Mouse (Mus musculus): ENCODE measurements around the gene Gm10273.
"Not testable (repeated sequence)": the region's sequence is repeated elsewhere in the genome, so short reads cannot be mapped to it uniquely, and the experiment has no call there.

Gene Gm10273

GRCm38 (mm10) chr10:59395461-59395860 is at the start of gene Gm10273:
Gene Gm10273, plus strand, starts transcription at chr10:59395632.
- in situ Hi-C loops (cut with MboI, MseI): not testable (repeated sequence)

DNA sequence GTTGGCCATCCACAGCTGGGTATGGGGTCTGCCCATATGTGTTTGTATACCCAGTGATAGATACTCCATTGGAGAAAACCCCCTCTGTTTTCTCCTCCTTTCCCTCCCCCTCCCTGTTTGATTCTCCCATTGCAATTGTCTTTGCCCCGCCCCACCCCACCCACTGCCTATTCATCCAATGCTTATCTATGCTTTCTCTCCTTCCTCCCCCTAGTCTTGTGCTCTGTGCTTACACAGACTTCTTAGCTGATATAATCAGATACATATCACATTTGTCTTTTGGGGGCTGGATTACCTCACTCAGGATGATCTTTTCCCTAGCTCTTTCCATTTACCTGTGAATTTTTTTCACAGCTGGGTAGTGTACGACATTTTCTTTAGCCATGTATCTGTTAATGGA is 48.9 kb upstream of the Gm10273 start:
- in situ Hi-C loops (cut with MboI, MseI): no loop called here

GRCm38 (mm10) chr10:59348200-59348599 is 47.2 kb upstream of the Gm10273 start:
- in situ Hi-C loops (cut with MboI, MseI): no loop called here

GRCm38 (mm10) chr10:59349536-59349935 is 45.9 kb upstream of the Gm10273 start:
- in situ Hi-C loops (cut with MboI, MseI): no loop called here

DNA sequence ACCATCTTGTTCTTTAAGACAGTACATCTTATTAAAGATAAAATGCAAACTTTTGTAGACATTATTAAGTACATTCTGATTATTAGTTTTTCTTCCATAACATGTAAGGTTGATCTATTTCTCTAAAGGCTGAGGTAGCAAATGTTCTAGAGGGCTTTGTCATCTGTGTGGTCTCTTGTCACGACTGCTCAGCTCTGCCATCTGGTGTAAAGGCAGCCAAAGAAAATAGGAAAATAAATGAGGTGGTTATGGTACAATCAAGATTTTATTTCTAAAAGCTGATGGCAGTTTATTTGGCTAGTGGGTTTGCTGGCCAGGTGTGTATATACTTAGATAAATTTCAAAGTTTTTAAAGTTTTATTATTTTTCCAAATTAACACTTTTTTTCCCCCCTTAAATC is 42.4 kb upstream of the Gm10273 start:
- in situ Hi-C loops (cut with MboI, MseI): loop anchor here (10.0 kb wide), 1 partner anchor 898 kb away; no protein-coding TSS in a partner anchor

DNA sequence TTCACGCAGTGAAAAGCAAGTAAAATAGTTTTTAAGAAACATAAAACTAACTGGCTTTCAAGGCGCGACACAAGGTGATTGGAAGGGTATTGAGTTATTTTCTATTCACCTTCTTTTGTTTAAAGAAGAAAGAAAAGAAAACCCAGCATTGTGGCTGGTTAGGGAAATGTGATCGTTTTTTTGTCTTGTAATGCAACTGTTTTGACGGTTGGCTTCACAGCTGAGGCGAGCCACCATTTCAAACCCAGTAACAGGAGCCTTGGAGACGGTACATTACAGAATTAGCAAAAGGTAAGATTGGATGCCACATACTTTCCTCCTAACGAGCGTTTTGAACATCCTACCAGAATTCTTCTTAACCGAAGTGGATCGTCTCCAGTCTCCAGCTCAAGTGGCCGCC is 41.3 kb upstream of the Gm10273 start:
- in situ Hi-C loops (cut with MboI, MseI): loop anchor here (10.0 kb wide), 1 partner anchor 899 kb away; no protein-coding TSS in a partner anchor

DNA sequence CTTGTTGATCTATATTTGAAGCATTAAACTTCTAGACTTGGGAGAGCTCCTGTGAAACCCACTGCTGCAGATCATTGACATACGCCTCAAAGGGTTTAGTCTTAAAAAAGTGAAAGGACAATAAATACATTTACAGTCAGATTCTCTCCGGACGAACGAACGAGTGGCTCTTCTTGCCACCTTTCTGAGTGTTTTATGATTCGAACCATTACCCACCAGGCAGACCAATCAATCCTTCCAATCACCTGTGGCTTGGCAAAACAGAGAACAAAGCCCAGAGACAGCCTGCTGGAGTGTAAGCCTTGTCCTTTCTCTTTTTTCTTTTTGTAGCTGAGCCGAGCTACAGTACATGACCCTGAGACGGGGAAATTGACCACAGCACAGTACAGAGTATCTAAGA is 40.4 kb upstream of the Gm10273 start:
- in situ Hi-C loops (cut with MboI, MseI): loop anchor here (10.0 kb wide), 1 partner anchor 900 kb away; no protein-coding TSS in a partner anchor

DNA sequence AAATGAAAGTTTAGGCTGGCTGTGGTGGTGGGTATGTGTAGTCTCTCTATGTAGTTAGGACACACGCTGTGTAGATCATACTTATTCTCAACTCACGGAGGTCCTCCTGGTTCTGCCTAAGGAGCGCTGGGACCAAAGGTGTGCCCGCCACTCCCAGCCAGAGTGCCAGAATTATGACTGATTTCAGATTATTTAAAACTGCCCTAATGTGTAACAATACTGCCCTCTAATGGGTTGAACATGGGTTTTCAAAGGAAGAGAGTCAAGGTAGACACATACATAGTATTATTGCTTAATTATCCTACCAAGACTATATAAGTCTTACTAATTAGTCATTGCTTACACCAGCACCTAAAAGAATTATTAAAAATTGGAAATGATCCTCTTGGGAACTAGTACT is 36.7 kb upstream of the Gm10273 start:
- in situ Hi-C loops (cut with MboI, MseI): loop anchor here (10.0 kb wide), 1 partner anchor 904 kb away; no protein-coding TSS in a partner anchor

DNA sequence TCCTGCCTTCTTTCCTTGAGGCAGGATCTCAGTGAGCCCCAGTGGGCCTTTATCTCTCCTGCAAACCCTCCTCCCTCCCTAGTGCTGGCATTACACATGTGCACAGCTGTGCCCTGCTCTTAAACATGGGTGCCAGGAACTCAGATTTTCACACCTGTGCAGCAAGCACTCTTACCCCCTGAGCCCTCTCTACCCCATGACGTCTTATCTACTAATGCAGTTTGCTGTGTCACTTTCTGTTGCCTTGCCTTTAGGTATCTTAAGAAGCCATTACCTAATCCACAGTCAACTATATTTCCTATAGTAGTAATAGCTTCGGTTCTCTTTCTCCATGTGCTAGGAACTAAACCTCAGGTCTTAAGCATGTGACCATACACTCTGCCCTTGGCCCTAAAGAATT is 32.2 kb upstream of the Gm10273 start:
- in situ Hi-C loops (cut with MboI, MseI): no loop called here

DNA sequence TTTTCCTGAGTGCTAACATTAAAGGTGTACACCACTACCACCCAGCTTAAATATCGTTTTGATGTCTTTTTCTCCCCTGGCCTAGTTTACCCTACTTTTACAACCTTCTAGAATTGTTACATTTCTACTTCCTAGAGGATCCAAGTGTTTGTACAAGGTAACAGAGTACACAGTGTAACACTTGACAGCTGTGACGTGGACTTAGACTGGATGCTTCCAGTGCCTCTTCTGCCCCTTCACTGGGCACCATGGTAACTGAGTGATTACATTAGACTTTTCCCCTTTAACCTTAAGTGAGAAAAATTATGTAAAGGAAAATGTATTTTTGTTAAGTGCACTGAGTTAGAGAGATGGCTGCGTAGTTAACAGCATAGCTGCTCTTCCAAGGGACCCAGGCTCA is 30.9 kb upstream of the Gm10273 start:
- in situ Hi-C loops (cut with MboI, MseI): no loop called here

- in situ Hi-C loops (cut with MboI, MseI): no loop called here
Measured at GRCm38 (mm10) chr10:59365804-59366589, 29.4 kb upstream of the Gm10273 start.

GRCm38 (mm10) chr10:59366746-59367145 is 28.7 kb upstream of the Gm10273 start:
- in situ Hi-C loops (cut with MboI, MseI): no loop called here

DNA sequence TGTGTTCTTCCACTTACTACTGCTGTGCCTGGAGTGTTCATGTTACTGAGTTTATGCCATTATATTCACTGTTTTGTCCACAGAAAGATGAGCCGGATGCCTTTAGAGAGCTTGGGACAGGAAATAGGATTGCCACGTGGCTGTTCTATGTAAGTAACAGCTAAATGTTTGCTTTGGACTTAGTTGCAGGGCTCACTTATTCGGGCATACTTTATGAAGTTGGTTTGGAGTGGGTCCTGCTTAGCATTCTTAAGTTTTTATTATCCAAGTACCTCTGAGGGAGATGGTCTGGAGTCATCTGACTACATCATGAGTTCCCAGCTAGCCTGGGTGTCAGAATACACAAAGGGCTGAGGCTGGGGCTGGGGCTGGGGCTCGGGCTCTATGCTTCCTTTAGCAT is 28.2 kb upstream of the Gm10273 start:
- in situ Hi-C loops (cut with MboI, MseI): no loop called here

DNA sequence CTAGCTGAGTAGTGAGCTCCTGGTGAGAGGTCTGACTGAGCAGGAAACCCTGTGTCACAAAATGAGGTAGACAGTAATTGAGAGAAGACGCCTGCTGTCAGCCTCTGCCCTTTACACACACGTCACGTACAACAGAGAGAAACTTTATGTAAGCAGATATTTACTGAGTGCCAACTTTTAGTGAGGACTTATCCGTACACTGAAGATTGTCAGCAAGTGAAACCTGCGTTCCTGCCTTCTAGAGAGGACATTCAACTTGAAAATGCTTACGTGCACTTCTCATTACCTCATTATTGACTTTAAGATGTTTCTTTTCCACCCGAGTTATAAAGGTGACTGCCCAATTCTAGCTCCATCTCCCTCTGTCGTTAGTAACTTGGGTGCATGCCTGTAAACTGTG is 26.7 kb upstream of the Gm10273 start:
- in situ Hi-C loops (cut with MboI, MseI): no loop called here

- in situ Hi-C loops (cut with MboI, MseI): no loop called here
Measured at GRCm38 (mm10) chr10:59369426-59369825, 26.0 kb upstream of the Gm10273 start.

DNA sequence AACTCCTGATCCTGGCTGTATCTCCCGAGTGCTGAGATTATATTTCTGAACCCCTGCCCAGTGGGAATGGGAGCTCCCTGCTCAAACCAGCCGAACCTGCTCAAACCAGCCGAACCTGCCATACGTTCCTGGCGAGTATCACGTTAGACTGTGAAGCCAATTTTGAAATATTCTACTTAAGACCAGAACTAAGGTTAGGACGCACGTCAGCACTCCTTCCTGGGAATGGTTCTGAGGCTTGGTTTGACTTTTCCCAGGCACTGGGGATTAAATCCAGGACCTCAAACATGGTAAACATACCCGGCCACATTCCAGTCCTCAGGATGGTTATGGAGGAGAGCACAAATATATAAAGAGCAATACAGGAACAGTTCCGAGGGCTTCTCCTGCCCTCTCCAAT is 17.5 kb upstream of the Gm10273 start:
- in situ Hi-C loops (cut with MboI, MseI): no loop called here

GRCm38 (mm10) chr10:59378728-59379127 is 16.7 kb upstream of the Gm10273 start:
- in situ Hi-C loops (cut with MboI, MseI): no loop called here

DNA sequence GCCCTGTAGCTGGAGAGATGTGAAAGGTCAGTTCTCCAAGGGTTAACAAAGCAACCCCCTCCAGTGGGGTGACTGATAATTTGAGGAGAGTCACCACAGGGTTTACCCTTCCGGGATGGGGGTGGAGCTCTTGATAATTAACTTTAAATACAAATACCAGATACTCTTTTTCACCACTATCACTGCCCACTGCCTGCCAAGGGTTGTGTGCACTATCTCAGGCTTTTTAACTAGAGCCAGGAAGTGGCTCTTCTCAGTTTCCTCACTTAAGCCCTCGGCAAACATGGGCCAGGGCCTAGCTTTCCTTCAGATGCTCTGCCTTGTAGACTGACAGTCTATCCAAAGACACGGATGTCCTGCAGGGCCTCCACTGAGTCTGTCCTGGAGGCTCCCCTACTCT is 15.5 kb upstream of the Gm10273 start:
- in situ Hi-C loops (cut with MboI, MseI): no loop called here

DNA sequence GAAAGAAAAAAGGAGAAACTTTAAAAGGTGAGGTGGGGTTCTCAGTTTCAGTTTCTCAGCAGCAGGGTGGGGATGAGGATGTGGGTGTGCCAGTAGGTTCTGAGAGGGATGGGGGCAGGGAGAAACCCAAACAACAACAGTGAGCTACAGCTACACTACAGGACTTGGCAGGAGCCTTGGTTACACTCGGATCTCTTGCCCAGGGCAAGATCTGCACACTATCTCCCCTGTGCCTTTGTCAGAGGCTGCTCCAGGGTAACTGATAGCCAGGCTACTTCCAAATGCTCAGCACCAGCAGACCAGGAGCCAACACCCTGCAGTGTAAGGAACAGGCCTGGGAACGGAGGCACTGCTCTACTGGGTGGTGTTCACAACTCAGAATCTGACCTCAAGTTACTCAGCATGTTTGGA is 15.0 kb upstream of the Gm10273 start:
- in situ Hi-C loops (cut with MboI, MseI): no loop called here

DNA sequence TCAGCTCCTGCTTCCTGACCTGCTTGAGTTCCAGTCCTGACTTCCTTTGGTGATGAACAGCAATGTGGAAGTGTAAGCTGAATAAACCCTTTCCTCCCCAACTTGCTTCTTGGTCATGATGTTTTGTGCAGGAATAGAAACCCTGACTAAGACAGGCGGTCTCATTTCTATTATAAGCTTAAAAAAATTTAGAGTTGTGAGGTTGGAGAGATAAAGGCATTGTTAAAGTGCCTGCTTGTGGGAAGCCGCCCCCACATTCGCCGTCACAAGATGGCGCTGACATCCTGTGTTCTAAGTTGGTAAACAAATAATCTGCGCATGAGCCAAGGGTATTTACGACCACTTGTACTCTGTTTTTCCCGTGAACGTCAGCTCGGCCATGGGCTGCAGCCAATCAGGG is 13.9 kb upstream of the Gm10273 start:
- in situ Hi-C loops (cut with MboI, MseI): not testable (repeated sequence)

DNA sequence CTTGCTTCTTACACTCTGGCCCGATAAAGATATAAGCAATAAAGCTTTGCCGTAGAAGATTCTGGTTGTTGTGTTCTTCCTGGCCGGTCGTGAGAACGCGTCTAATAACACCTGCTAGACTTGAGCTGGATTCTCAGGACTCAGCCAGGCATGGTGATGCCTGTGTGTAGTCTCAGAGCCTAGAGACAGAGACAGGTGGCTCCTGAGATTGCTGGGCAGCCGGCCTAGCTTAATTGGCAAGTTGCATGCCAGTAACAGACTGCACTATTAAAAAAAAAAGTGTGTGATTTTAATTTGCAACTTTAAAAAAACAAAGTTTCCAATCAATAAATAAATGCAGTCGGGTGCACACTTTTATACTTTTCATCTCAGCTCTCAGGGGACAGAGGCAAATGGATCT is 8.5 kb upstream of the Gm10273 start:
- in situ Hi-C loops (cut with MboI, MseI): no loop called here

DNA sequence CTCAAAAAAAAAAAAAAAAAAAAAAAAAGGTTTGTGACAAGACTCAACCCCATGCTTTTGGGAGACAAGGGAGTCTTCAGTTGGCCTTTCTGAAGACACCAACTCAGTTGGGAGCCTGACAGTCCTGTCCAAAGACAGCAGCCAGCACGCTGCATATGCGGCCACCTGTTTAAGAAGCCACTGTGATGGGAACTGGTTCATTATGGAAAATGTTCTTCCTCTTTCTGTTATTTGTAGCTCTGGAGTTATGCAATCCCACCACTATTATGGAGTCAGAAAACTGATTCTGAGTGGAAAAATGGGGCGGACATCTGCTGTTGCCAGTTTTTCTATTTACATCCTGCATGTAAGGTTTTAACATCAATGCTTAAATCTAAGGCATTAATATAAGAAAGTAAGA is 5.8 kb upstream of the Gm10273 start:
- in situ Hi-C loops (cut with MboI, MseI): no loop called here

DNA sequence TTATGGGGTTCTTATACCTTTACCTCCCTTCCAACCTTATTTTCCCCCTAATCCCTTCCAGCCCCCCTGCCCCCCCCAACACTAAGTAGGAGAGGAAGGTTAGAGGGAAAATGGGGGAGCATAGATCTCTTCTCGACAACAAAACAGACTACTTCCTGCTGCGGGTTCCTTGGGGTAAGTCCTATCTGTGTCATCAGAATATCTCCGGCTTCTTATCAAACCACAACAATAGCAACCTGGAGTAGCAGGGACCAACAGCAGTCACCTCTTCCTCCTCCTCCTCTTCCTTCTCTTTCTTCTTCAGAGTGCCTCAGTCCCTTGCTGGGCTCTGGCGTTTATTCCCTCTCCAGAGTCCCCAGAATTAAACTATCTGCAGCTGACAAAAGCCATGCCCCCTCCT is 3.5 kb upstream of the Gm10273 start:
- in situ Hi-C loops (cut with MboI, MseI): no loop called here
